Mouse (Mus musculus) cerebellum, adult 2 months (tissue): Measurements from ENCODE around the gene Isx. TPM values are rescaled to one million over a fixed set of nuclear protein-coding genes. Genes with fewer than 3 reads are reported as not detected.

Experiments
- DNase-seq, 2 experiments: peaks; one replicate each; pipeline ENCODE4 v3.0.0; 2021
- H3K27ac ChIP-seq: fragments of 200-500 bp; 2 replicates; pipeline ENCODE4 v1.5.1; 2012; ENCODE audit warnings: low read length, control low read depth, inconsistent platforms; ENCODE audit not compliant: insufficient read depth
- H3K27me3 ChIP-seq: fragments of 200-500 bp; 2 replicates; pipeline ENCODE4 v1.6.1; 2012; ENCODE audit warnings: inconsistent platforms, mild to moderate bottlenecking, low read length, moderate library complexity; ENCODE audit not compliant: control insufficient read depth, insufficient read depth
- H3K4me1 ChIP-seq: fragments of 200-500 bp; 2 replicates; pipeline ENCODE4 v1.6.1; 2011; ENCODE audit warnings: low read length; ENCODE audit not compliant: control insufficient read depth, insufficient read depth
- H3K4me3 ChIP-seq: fragments of 200-500 bp; replicated peaks from 2 replicates; pipeline ENCODE3; 2011; ENCODE audit warnings: mild to moderate bottlenecking, low read depth, low read length, control low read depth; ENCODE audit not compliant: insufficient read depth
- CTCF ChIP-seq: fragments of 200-500 bp; IDR thresholded peaks from 2 replicates; pipeline ENCODE4 v1.5.1; 2011; ENCODE audit warnings: low read depth, mild to moderate bottlenecking, control low read depth, low read length, moderate library complexity, borderline replicate concordance; ENCODE audit not compliant: insufficient read depth
- POLR2A ChIP-seq: fragments of 200-500 bp; IDR thresholded peaks from 2 replicates; pipeline ENCODE4 v1.6.1; 2011; ENCODE audit warnings: low read length, control low read depth, borderline replicate concordance; ENCODE audit not compliant: insufficient read depth
- WGBS: fragments of 180-500 bp; shearing (Covaris S2); methylation state at CpG from one replicate; pipeline ENCODE4 v1.1.7; 2018; 5-methylcytosine and 5-hydroxymethylcytosine counted together
- polyA plus RNA-seq: library from polyadenylated mRNA; depleted of rRNA; stranded (reverse); fragments of >200 nt; gene quantifications from 2 replicates; pipeline ENCODE4 v1.2.3, GENCODE M21; 2012

Isx gene
- polyA plus RNA-seq, 1 experiment: not detected

DNA sequence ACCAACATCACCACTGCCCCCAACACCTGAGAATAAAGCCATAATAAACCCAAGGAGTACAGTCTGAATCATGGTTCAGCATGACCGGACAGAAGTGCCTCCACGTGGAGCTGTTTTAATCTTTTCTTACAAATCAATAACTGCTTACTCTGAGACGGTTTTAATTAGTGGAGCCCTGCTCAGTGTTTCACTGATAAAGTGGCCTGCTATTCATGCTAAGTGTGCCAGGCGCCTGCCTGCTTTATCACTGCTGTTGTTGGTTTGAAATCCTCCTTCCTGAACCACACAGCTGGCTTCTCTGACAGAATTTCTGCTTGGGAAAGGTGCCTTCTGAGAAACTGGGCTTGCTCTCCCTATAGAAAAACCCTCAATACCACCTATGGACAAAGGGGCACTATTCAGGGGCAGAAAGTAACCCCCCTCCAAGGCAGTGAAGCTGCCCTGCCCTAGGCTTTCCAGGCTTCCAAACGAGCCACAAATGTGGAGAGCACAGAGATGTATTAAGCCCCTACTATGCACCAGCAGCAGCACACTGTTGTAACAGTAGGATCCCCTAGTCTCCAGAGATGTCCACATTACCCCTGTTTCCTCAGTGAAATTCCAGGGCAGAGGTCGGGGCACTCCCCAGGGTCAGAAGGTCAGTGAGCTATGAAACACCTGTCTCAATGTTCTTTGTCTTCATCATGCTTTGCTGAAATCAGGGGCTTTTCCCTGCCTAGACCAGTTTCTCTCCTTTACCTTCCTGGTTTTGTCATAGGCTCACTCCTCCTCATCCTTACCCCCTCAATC lies 30.3 kb downstream of the Isx start:
- 80% methylated on average over 6 of the region's 6 CpGs for WGBS
- H3K27ac ChIP-seq: no peak overlapping the region

DNA sequence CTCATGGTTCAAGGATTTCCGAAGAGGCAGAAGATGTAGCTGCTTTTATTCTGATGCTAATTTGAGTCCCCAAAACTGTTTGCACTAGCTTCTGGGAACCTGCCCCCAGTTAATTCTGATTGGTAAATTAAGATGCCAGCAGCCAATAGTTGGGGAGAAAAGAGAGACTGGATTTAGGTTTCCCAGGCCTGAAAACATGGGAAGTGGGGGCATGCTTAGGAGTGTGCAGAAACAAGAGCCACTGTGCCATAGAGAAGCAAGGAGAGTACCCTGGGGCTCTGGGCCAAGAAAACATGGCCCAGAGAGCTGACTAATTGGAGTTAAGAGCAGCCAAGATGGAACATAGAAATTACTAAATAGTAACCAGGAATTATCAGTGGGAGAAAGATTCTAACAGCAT lies 33.4 kb downstream of the Isx start:
- Histone ChIP-seq H3K4me1 (no peaks in the 10 kb centered on the region), H3K4me3 (no peak overlapping the region), H3K27ac (no peak overlapping the region), H3K27me3 (no peaks in the 10 kb centered on the region)
- WGBS: 24% methylated on average over 1 of the region's 1 CpGs
- no peak for DNase-seq
- no peak for TF ChIP-seq CTCF
- TF ChIP-seq POLR2A: no peak

More for the DNA sequence above, 30.3 kb downstream of the Isx start:
- H3K27me3 ChIP-seq: no peaks in the 10 kb centered on the region
- TF ChIP-seq CTCF (no peak), POLR2A (no peak)
- no peak overlapping the region for H3K4me3 ChIP-seq
- H3K4me1 ChIP-seq: no peaks in the 10 kb centered on the region; the same call in 1 of the 2 replicates
- DNase-seq: no peak

DNA sequence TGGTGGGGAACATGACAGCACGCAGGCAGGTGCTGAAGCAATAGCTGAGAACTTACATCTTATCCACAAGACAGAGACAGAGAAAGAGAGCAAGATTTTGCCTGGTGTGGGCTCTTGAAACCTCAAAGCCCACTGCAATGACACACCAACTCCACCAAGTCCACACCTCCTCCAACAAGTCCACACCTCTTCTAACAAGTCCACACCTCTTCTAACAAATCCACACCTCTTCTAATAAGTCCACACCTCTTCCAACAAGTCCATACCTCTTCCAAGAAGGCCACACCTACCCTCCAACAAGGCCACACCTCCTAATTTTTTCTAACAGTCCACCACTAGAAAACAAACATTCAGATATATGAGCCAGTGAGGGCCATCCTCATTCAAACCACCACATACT lies 37.7 kb downstream of the Isx start:
- no peaks in the 10 kb centered on the region for H3K4me1 ChIP-seq
- 90% methylated on average over 1 of the region's 1 CpGs for WGBS
- no peak for TF ChIP-seq POLR2A
- TF ChIP-seq CTCF: no peak
- no peak overlapping the region for H3K27ac ChIP-seq
- no peak overlapping the region for H3K4me3 ChIP-seq
- no peaks in the 10 kb centered on the region for H3K27me3 ChIP-seq
- no peak for DNase-seq

- H3K27me3 ChIP-seq: no peaks in the 10 kb centered on the region
- no peak for TF ChIP-seq CTCF
- 61% methylated on average over 8 of the region's 8 CpGs for WGBS
- H3K4me3 ChIP-seq: no peak overlapping the region
- no peak overlapping the region for H3K27ac ChIP-seq
- DNase-seq: no peak
- H3K4me1 ChIP-seq: no peaks in the 10 kb centered on the region
Measured at GRCm38 (mm10) chr8:74920691-74921421, 47.9 kb downstream of the Isx start.

DNA sequence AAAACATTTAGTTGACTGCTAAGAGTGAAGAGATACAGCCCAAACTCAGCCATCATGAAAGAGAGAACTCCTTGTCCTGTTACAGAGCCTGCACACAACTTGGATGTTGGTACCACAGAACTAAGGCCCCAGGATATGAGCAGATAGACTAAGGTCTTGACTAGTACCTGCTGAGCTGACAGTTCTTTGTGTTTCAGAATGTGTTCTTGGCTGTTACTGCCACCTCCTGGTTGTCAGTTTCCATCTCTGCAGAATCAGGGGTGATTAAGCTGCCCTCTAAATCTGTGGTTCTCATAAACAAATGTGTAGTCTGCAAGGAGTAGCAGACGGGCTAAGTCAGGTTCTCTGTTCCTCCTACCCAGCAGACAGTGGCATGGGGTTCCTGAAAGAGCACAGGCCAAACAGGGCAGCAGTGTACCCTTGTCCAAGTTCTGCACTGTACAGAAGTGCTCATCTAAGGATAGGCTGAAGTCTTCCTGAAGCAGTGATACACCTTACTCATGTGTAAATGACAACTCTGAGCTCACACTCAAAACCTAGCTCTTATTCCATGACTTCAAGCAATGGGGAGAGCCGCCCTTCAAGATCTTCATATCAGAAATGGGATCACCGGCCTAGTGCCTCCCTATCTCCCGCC lies 49.0 kb downstream of the Isx start:
- DNase-seq: no peak

DNA sequence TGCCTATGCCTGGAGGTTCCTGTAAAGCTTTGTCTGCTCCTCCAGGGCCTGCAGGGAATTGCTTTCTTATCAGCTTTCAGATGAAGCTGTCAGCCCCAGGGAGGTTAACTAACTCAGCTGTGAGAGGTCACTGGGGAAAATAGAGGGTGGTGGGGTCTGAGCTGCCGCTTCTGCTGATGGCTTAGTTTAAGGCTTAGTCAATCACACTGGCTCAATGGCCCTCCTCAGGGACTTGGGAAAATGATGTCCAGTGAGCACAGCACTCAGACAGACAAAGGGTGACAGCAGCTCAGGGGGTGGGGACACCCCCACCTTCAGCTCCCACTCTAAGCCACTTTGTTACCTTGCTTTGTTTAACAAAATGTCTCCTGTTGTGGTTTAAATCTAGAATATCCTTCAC lies 55.0 kb downstream of the Isx start:
- no peaks in the 10 kb centered on the region for H3K27me3 ChIP-seq
- no peaks in the 10 kb centered on the region for H3K4me1 ChIP-seq
- no peak for TF ChIP-seq CTCF
- TF ChIP-seq POLR2A: no peak
- H3K27ac ChIP-seq: no peak overlapping the region
- no peak overlapping the region for H3K4me3 ChIP-seq
- 70% methylated on average over 1 of the region's 1 CpGs for WGBS
- no peak for DNase-seq

More for the DNA sequence above, 49.0 kb downstream of the Isx start:
- no peaks in the 10 kb centered on the region for H3K27me3 ChIP-seq
- H3K27ac ChIP-seq: no peak overlapping the region
- no peak for TF ChIP-seq POLR2A
- TF ChIP-seq CTCF: no peak; the same call in 1 of the 2 replicates
- no peak overlapping the region for H3K4me3 ChIP-seq
- H3K4me1 ChIP-seq: no peaks in the 10 kb centered on the region
- 86% methylated on average over 4 of the region's 4 CpGs for WGBS

- Histone ChIP-seq H3K4me1 (no peaks in the 10 kb centered on the region), H3K27ac (no peak overlapping the region), H3K27me3 (no peaks in the 10 kb centered on the region), H3K4me3 (no peak overlapping the region)
- WGBS: 28% methylated on average over 3 of the region's 3 CpGs
- TF ChIP-seq POLR2A (no peak), CTCF (peak; percentile 61)
- peak; percentile 21 to 53 for DNase-seq
Measured at GRCm38 (mm10) chr8:74930731-74931130, 57.8 kb downstream of the Isx start.

GRCm38 (mm10) chr8:74935308-74935707 lies 62.3 kb downstream of the Isx start:
- peak; percentile 35 to 38 for DNase-seq
- TF ChIP-seq CTCF (peak; percentile 77), POLR2A (no peak)
- Histone ChIP-seq H3K27ac (no peak overlapping the region), H3K27me3 (no peaks in the 10 kb centered on the region), H3K4me1 (no peaks in the 10 kb centered on the region), H3K4me3 (no peak overlapping the region)
- WGBS: 12% methylated on average over 6 of the region's 6 CpGs
